Mouse (Mus musculus): ENCODE measurements around the gene Rexo4. TPM values are rescaled to one million over a fixed set of nuclear protein-coding genes. Genes with fewer than 3 reads are reported as not detected.

Rexo4 gene
- 45.2 and 45.3 TPM in 2 replicates for polyA plus RNA-seq (2014; fragmentation: Nextera tagmentation; extraction: Ambion mirVana)

DNA sequence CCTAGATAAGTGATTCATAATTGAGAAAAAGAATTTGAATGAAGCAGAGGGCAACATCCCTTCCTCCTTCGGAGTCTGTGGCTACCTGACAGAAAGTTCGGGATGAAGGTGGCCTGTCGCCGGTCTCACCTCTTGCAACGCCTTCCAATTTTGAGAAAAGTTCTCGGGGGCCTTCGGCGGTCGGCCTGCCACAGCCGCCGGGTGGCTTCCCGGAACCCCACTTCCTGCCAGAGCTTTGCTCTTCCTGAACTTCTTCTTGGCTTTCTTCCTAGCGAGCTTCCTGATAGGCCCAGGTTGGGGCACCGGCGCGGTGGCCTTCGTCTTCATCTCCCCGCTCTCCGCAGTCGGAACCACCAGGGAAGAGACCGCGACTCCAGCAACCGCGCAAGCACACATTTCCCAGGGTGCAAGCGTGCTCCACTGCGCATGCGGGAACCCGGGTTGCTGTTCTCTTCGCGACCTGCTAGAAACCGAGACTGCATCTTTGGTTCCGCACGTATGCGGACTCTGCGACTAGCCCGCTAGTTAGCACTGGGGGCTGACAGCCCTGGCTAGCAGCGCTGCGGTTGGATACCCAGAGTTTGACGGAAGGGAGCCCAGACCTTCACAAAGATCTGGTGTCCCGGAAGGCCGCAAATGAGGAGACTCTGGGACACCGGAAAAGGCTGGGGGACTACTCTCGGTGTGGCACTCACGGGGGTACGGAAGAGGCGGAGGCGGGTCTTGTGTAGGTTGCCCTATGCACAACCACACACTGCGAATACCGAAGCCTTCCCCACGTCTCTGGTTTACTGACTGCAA is at the start of gene Rexo4:
Gene Rexo4 (minus strand): TSS at position 464 of the 801 bp plus-strand sequence.
- peak; percentile 93 for ATAC-seq (ENCODE audit: insufficient number of reproducible peaks, insufficient read depth, low FRiP score, low read depth)
- H3K4me1 ChIP-seq (ENCODE audit: control insufficient read depth, insufficient read depth, low read length): peaks cover 14% of the 10 kb centered on the region
- H3K9me3 ChIP-seq (ENCODE audit: control insufficient read depth, low read depth, low read length): no peaks in the 10 kb centered on the region
- peak within 1 kb of the TSS; percentile 85 for H3K4me2 ChIP-seq (replicated peaks; ENCODE audit: low read depth, low read length)
- H3K27me3 ChIP-seq (ENCODE audit: control insufficient read depth, insufficient read depth, low read length): no peaks in the 10 kb centered on the region
- peak within 1 kb of the TSS; percentile 87 for H3K4me3 ChIP-seq (ENCODE audit: low read depth, low read length)
- under 1% methylated on average over 50 of the region's 50 CpGs for WGBS
- H3K36me3 ChIP-seq (ENCODE audit: control insufficient read depth, insufficient read depth, low read length): peaks cover 17% of the 10 kb centered on the region
- H3K27ac ChIP-seq (ENCODE audit: low read length): peak within 1 kb of the TSS; percentile 91
- peak within 1 kb of the TSS; percentile 90 for H3K9ac ChIP-seq (replicated peaks; ENCODE audit: low read depth, low read length)

DNA sequence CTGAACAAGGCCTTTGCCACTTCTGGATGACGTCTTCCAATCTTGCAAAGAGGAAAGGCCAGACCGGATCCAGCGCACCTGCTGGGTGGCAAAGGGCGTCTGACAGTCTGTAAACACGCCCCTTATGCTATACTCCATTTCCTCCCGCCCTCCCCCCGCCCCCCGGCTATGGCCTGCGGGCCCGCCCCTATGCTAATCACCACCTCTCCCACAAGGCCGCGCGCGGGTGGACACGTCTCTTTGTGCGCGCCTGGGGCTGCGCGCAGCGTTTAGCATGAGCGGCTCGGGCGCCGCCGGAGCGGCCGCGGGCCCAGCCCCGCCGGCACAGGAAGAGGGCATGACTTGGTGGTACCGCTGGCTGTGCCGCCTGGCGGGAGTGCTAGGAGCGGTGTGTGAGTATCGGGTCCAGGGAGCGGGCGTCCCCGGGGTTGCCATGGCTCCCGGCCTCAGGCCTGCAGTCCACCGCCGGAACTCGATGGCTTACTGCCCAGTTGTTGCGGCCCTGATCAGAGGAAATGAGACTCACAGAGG is 45.6 kb upstream of the Rexo4 start, which contains the start of gene Cacfd1:
Gene Cacfd1 (plus strand): TSS at position 213 of the 531 bp plus-strand sequence.
- peaks cover 10% of the 10 kb centered on the region for H3K4me1 ChIP-seq (ENCODE audit: control insufficient read depth, insufficient read depth, low read length)
- peaks cover 13% of the 10 kb centered on the region; the same call in 1 of the 2 replicates for H3K36me3 ChIP-seq (ENCODE audit: control insufficient read depth, insufficient read depth, low read length)
- 0% methylated on average over 43 of the region's 43 CpGs for WGBS
- H3K27ac ChIP-seq (ENCODE audit: low read length): peak within 1 kb of the TSS; percentile 79
- no peaks in the 10 kb centered on the region for H3K27me3 ChIP-seq (ENCODE audit: control insufficient read depth, insufficient read depth, low read length)
- no peaks in the 10 kb centered on the region for H3K9me3 ChIP-seq (ENCODE audit: control insufficient read depth, low read depth, low read length)
- ATAC-seq (ENCODE audit: insufficient number of reproducible peaks, insufficient read depth, low FRiP score, low read depth): peak; percentile 96
- H3K4me3 ChIP-seq (ENCODE audit: low read depth, low read length): peak within 1 kb of the TSS; percentile 66
- peak within 1 kb of the TSS; percentile 65 for H3K4me2 ChIP-seq (replicated peaks; ENCODE audit: low read depth, low read length)
- peak within 1 kb of the TSS; percentile 82 for H3K9ac ChIP-seq (replicated peaks; ENCODE audit: low read depth, low read length)

DNA sequence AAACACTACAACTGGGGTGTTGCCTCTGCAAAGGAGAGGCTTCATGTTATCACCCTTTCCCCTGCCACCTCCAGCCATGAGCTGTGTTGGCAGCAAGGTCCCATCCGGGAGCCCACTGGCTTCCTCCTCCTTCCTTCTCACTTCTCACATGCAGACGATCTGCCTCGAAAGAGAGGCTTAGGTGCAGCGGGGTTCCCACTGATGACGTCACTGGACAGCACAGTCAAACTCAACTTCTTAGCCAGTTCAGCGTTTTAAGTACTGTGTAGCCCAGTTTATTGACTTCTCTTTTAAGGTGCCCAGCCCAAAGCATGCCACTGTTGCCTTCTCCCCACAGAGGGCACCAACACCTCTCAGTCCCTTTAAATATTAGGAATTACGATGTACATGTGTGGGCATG is 43.5 kb upstream of the Rexo4 start:
- Histone ChIP-seq H3K9ac (replicated peaks; ENCODE audit: low read depth, low read length) (no peak overlapping the region), H3K4me3 (ENCODE audit: low read depth, low read length) (no peak overlapping the region), H3K36me3 (ENCODE audit: control insufficient read depth, insufficient read depth, low read length) (no peaks in the 10 kb centered on the region), H3K27ac (ENCODE audit: low read length) (no peak overlapping the region), H3K27me3 (ENCODE audit: control insufficient read depth, insufficient read depth, low read length) (no peaks in the 10 kb centered on the region), H3K9me3 (ENCODE audit: control insufficient read depth, low read depth, low read length) (no peaks in the 10 kb centered on the region), H3K4me2 (replicated peaks; ENCODE audit: low read depth, low read length) (no peak overlapping the region), H3K4me1 (ENCODE audit: control insufficient read depth, insufficient read depth, low read length) (peaks cover 10% of the 10 kb centered on the region)
- ATAC-seq (ENCODE audit: insufficient number of reproducible peaks, insufficient read depth, low FRiP score, low read depth): no peak
- 66% methylated on average over 7 of the region's 7 CpGs for WGBS

DNA sequence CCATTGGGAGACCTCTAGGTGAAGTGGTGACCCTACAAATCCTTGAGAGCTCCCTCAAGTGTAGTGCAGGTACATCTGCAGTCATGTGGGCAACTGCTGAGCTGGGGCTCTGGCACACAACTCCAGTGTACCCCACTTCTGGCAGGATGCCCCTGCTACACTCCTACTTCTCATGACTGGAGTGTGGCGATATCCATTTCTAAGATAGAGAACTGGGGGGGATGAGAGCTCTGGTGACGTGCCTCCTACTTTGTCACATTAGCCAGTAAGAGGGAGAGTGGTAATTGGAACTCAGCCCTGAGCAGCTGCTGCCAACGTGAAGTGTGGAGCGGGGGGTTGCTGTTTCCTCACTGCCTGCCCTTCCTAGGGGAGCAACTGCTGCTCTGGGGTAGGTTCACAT is 42.1 kb upstream of the Rexo4 start:
- Histone ChIP-seq H3K9ac (replicated peaks; ENCODE audit: low read depth, low read length) (no peak overlapping the region), H3K4me3 (ENCODE audit: low read depth, low read length) (no peak overlapping the region), H3K4me1 (ENCODE audit: control insufficient read depth, insufficient read depth, low read length) (peaks cover 8% of the 10 kb centered on the region), H3K27me3 (ENCODE audit: control insufficient read depth, insufficient read depth, low read length) (no peaks in the 10 kb centered on the region), H3K27ac (ENCODE audit: low read length) (no peak overlapping the region), H3K36me3 (ENCODE audit: control insufficient read depth, insufficient read depth, low read length) (no peaks in the 10 kb centered on the region), H3K9me3 (ENCODE audit: control insufficient read depth, low read depth, low read length) (no peaks in the 10 kb centered on the region), H3K4me2 (replicated peaks; ENCODE audit: low read depth, low read length) (no peak overlapping the region)
- WGBS: 69% methylated on average over 4 of the region's 4 CpGs
- no peak for ATAC-seq (ENCODE audit: insufficient number of reproducible peaks, insufficient read depth, low FRiP score, low read depth)

DNA sequence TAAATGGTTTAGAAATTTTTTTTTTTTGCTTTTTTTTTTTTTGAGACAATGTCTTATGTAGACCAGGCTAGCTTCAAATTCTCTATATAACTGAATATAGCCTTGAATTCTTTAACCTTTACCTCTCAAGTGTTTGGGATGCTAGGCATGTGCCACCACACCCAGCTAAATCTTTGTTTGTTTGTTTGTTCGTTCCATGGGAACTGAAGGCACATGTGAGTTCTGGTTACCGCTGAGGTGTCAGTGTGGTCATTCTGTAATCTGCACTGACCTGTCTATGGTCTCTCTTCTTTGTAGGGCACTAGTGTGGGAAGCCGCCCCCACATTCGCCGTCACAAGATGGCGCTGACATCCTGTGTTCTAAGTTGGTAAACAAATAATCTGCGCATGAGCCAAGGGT is 33.8 kb upstream of the Rexo4 start:
- Histone ChIP-seq H3K36me3 (ENCODE audit: control insufficient read depth, insufficient read depth, low read length) (no peaks in the 10 kb centered on the region), H3K4me1 (ENCODE audit: control insufficient read depth, insufficient read depth, low read length) (no peaks in the 10 kb centered on the region), H3K4me2 (replicated peaks; ENCODE audit: low read depth, low read length) (no peak overlapping the region), H3K9me3 (ENCODE audit: control insufficient read depth, low read depth, low read length) (no peaks in the 10 kb centered on the region), H3K27me3 (ENCODE audit: control insufficient read depth, insufficient read depth, low read length) (no peaks in the 10 kb centered on the region), H3K4me3 (ENCODE audit: low read depth, low read length) (no peak overlapping the region), H3K27ac (ENCODE audit: low read length) (no peak overlapping the region), H3K9ac (replicated peaks; ENCODE audit: low read depth, low read length) (no peak overlapping the region)
- WGBS: 95% methylated on average over 6 of the region's 7 CpGs
- ATAC-seq (ENCODE audit: insufficient number of reproducible peaks, insufficient read depth, low FRiP score, low read depth): no peak

DNA sequence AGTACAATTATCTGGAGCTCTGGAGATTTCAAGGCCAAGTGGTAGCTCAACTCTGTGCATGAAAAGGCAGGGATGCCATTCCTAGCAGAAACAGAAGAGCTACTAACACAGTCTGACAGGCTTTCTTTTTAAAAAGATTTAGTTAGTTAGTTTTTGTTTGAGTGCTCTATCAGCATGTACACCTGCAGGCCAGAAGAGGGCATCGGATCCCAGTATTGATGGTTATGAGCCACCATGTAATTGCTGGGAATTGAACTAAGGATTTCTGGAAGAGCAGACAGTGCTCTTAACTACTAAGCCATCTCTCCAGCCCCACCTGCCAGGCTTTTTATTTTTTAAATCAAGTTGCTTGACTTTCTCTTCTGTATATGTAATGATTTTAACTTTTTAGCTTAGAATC is 33.3 kb upstream of the Rexo4 start:
- WGBS: 94% methylated on average over 1 of the region's 1 CpGs
- H3K36me3 ChIP-seq (ENCODE audit: control insufficient read depth, insufficient read depth, low read length): no peaks in the 10 kb centered on the region
- H3K9ac ChIP-seq (replicated peaks; ENCODE audit: low read depth, low read length): no peak overlapping the region
- no peaks in the 10 kb centered on the region for H3K27me3 ChIP-seq (ENCODE audit: control insufficient read depth, insufficient read depth, low read length)
- H3K4me3 ChIP-seq (ENCODE audit: low read depth, low read length): no peak overlapping the region
- ATAC-seq (ENCODE audit: insufficient number of reproducible peaks, insufficient read depth, low FRiP score, low read depth): no peak
- H3K4me1 ChIP-seq (ENCODE audit: control insufficient read depth, insufficient read depth, low read length): no peaks in the 10 kb centered on the region
- H3K4me2 ChIP-seq (replicated peaks; ENCODE audit: low read depth, low read length): no peak overlapping the region
- no peak overlapping the region for H3K27ac ChIP-seq (ENCODE audit: low read length)
- H3K9me3 ChIP-seq (ENCODE audit: control insufficient read depth, low read depth, low read length): no peaks in the 10 kb centered on the region

- Histone ChIP-seq H3K9ac (replicated peaks; ENCODE audit: low read depth, low read length) (no peak overlapping the region), H3K9me3 (ENCODE audit: control insufficient read depth, low read depth, low read length) (no peaks in the 10 kb centered on the region), H3K4me3 (ENCODE audit: low read depth, low read length) (no peak overlapping the region), H3K4me2 (replicated peaks; ENCODE audit: low read depth, low read length) (no peak overlapping the region), H3K27me3 (ENCODE audit: control insufficient read depth, insufficient read depth, low read length) (no peaks in the 10 kb centered on the region), H3K36me3 (ENCODE audit: control insufficient read depth, insufficient read depth, low read length) (no peaks in the 10 kb centered on the region), H3K27ac (ENCODE audit: low read length) (no peak overlapping the region), H3K4me1 (ENCODE audit: control insufficient read depth, insufficient read depth, low read length) (no peaks in the 10 kb centered on the region)
- ATAC-seq (ENCODE audit: insufficient number of reproducible peaks, insufficient read depth, low FRiP score, low read depth): no peak
- 78% methylated on average over 3 of the region's 3 CpGs for WGBS
Observed at GRCm38 (mm10) chr2:26993936-26994335, 29.8 kb upstream of the Rexo4 start.

DNA sequence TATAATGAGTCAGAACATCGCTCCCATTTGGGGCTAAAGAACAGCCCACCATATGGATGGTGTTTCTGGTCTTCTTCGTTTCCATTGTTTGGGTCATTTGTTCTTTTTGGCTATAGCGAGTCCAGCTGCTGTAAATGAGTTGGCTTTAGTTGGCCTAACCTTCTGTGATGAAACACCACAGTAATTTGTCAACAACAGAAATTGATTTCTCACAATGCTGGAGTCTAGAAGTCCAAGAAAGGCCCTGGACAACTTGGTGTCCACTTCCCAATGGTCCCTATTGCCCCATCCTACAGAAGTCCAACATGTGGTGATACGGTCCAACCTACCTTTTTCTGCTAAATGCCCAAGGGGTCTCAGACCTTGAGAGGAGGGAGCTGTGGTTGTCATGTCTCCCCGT is 20.5 kb upstream of the Rexo4 start:
- no peak overlapping the region for H3K9ac ChIP-seq (replicated peaks; ENCODE audit: low read depth, low read length)
- H3K9me3 ChIP-seq (ENCODE audit: control insufficient read depth, low read depth, low read length): no peaks in the 10 kb centered on the region
- no peak overlapping the region for H3K4me3 ChIP-seq (ENCODE audit: low read depth, low read length)
- 88% methylated on average over 5 of the region's 5 CpGs for WGBS
- H3K27me3 ChIP-seq (ENCODE audit: control insufficient read depth, insufficient read depth, low read length): no peaks in the 10 kb centered on the region
- ATAC-seq (ENCODE audit: insufficient number of reproducible peaks, insufficient read depth, low FRiP score, low read depth): no peak
- H3K36me3 ChIP-seq (ENCODE audit: control insufficient read depth, insufficient read depth, low read length): no peaks in the 10 kb centered on the region
- no peaks in the 10 kb centered on the region for H3K4me1 ChIP-seq (ENCODE audit: control insufficient read depth, insufficient read depth, low read length)
- H3K4me2 ChIP-seq (replicated peaks; ENCODE audit: low read depth, low read length): no peak overlapping the region
- no peak overlapping the region for H3K27ac ChIP-seq (ENCODE audit: low read length)

Measured in stomach, embryonic 14.5 days (tissue).